Mouse (Mus musculus): Measurements from ENCODE around the gene Paxbp1.

Gene Paxbp1

GRCm38 (mm10) chr16:91055150-91055549 is 10.8 kb upstream of the Paxbp1 start:
- no peak for DNase-seq (ENCODE audit: low spot score)

GRCm38 (mm10) chr16:91053599-91053998 is 9.3 kb upstream of the Paxbp1 start:
- no peak for DNase-seq (ENCODE audit: low spot score)

GRCm38 (mm10) chr16:91045511-91045910 is 1.2 kb upstream of the Paxbp1 start:
- no peak for DNase-seq (ENCODE audit: low spot score)

- no peak for DNase-seq (ENCODE audit: low spot score)
These were observed 688 bp downstream of the Paxbp1 start for GRCm38 (mm10) chr16:91043461-91044248.

- no peak for DNase-seq (ENCODE audit: low spot score)
These were observed 1.7 kb downstream of the Paxbp1 start for GRCm38 (mm10) chr16:91042640-91043039.

- no peak for DNase-seq (ENCODE audit: low spot score)
These were observed 8.5 kb downstream of the Paxbp1 start for GRCm38 (mm10) chr16:91035866-91036265.

GRCm38 (mm10) chr16:91030751-91031150 is 13.6 kb downstream of the Paxbp1 start:
- no peak for DNase-seq (ENCODE audit: low spot score)

GRCm38 (mm10) chr16:91029901-91030300 is 14.4 kb downstream of the Paxbp1 start:
- DNase-seq (ENCODE audit: low spot score), result no peak

GRCm38 (mm10) chr16:91029161-91029743 is 15.1 kb downstream of the Paxbp1 start:
- no peak for DNase-seq (ENCODE audit: low spot score)

GRCm38 (mm10) chr16:91026290-91026689 is 18.1 kb downstream of the Paxbp1 start:
- no peak for DNase-seq (ENCODE audit: low spot score)

- DNase-seq (ENCODE audit: low spot score), result no peak
These were observed 21.0 kb downstream of the Paxbp1 start for GRCm38 (mm10) chr16:91023384-91023783.

GRCm38 (mm10) chr16:91020842-91021483 is 23.4 kb downstream of the Paxbp1 start:
- DNase-seq (ENCODE audit: low spot score), result no peak

GRCm38 (mm10) chr16:91019476-91019875 is 24.9 kb downstream of the Paxbp1 start:
- no peak for DNase-seq (ENCODE audit: low spot score)

GRCm38 (mm10) chr16:91015761-91016160 is 28.6 kb downstream of the Paxbp1 start:
- DNase-seq (ENCODE audit: low spot score), result no peak

GRCm38 (mm10) chr16:91011847-91012246 is 32.5 kb downstream of the Paxbp1 start:
- DNase-seq (ENCODE audit: low spot score), result no peak

- DNase-seq (ENCODE audit: low spot score), result peak; percentile 63
These were observed 33.2 kb downstream of the Paxbp1 start, which contains the start of gene Synj1 for GRCm38 (mm10) chr16:91011021-91011683. Synj1 (minus strand) TSS chr16:91011308.

- no peak for DNase-seq (ENCODE audit: low spot score)
These were observed 33.7 kb downstream of the Paxbp1 start for GRCm38 (mm10) chr16:91010581-91011020.

GRCm38 (mm10) chr16:91009942-91010529 is 34.3 kb downstream of the Paxbp1 start:
- no peak for DNase-seq (ENCODE audit: low spot score)

- no peak for DNase-seq (ENCODE audit: low spot score)
These were observed 39.3 kb downstream of the Paxbp1 start for GRCm38 (mm10) chr16:91004915-91005538.

- DNase-seq (ENCODE audit: low spot score), result no peak
These were observed 43.2 kb downstream of the Paxbp1 start for GRCm38 (mm10) chr16:91001098-91001497.

- no peak for DNase-seq (ENCODE audit: low spot score)
These were observed 44.5 kb downstream of the Paxbp1 start for GRCm38 (mm10) chr16:90999827-91000226.

- no peak for DNase-seq (ENCODE audit: low spot score)
These were observed 46.5 kb downstream of the Paxbp1 start for GRCm38 (mm10) chr16:90997822-90998221.

All from urinary bladder, postnatal 10 days (tissue).